7 mouse cellular contexts compared by ENCODE assay signal in genomic region chr16:25016261-25016836, GRCm38 (mm10).
DNase-seq lines count a peak whose midpoint lies in the region; ATAC-seq and TF ChIP-seq lines count a peak whose summit lies in the region.

No protein-coding gene starts in this region.

- H3K4me2 ChIP-seq in hindbrain, postnatal 0 days (ENCODE audit: low read depth, low read length), result no peak overlapping the region
- no peak overlapping the region for H3K4me2 ChIP-seq in heart, embryonic 11.5 days
- H3K4me2 ChIP-seq in intestine, postnatal 0 days (replicated peaks; ENCODE audit: low read depth), result no peak overlapping the region

- no peaks in the 10 kb centered on the region for H3K9me3 ChIP-seq in hindbrain, postnatal 0 days (ENCODE audit: low read length)
- no peaks in the 10 kb centered on the region for H3K9me3 ChIP-seq in heart, embryonic 11.5 days (replicated peaks; ENCODE audit: control insufficient read depth, low read length)
- no peaks in the 10 kb centered on the region for H3K9me3 ChIP-seq in intestine, postnatal 0 days (ENCODE audit: control insufficient read depth)

- H3K79me2 ChIP-seq in macrophage (ENCODE audit: inconsistent target), result no peaks in the 10 kb centered on the region

- H3K36me3 ChIP-seq in hindbrain, postnatal 0 days (ENCODE audit: insufficient read depth, low read length), result no peaks in the 10 kb centered on the region
- no peaks in the 10 kb centered on the region for H3K36me3 ChIP-seq in macrophage (ENCODE audit: inconsistent target)
- H3K36me3 ChIP-seq in heart, embryonic 11.5 days (ENCODE audit: control insufficient read depth, insufficient read depth, low read length), result no peaks in the 10 kb centered on the region
- H3K36me3 ChIP-seq in intestine, postnatal 0 days (ENCODE audit: control insufficient read depth, insufficient read depth), result no peaks in the 10 kb centered on the region

- no peak overlapping the region for H3K4me3 ChIP-seq in cerebellum, adult 2 months (replicated peaks; ENCODE audit: insufficient read depth, low read depth, low read length)
- no peak overlapping the region for H3K4me3 ChIP-seq in hindbrain, postnatal 0 days (ENCODE audit: low read length)
- no peak overlapping the region for H3K4me3 ChIP-seq in macrophage (ENCODE audit: inconsistent target)
- H3K4me3 ChIP-seq in heart, embryonic 11.5 days (ENCODE audit: low read depth, low read length), result no peak overlapping the region
- no peak overlapping the region for H3K4me3 ChIP-seq in intestine, postnatal 0 days (ENCODE audit: low read depth, low read length)

- H3K27ac ChIP-seq in cerebellum, adult 2 months (ENCODE audit: insufficient read depth, low read length), result no peak overlapping the region
- H3K27ac ChIP-seq in hindbrain, postnatal 0 days, result peak overlapping the region; percentile 12; the same call in 1 of the 2 replicates
- peak overlapping the region; percentile 48 for H3K27ac ChIP-seq in macrophage
- no peak overlapping the region for H3K27ac ChIP-seq in heart, embryonic 11.5 days (ENCODE audit: low read depth, low read length)
- no peak overlapping the region for H3K27ac ChIP-seq in intestine, postnatal 0 days (ENCODE audit: low read depth, low read length)

- no peaks in the 10 kb centered on the region for H3K27me3 ChIP-seq in cerebellum, adult 2 months (ENCODE audit: control insufficient read depth, insufficient read depth, low read length)
- H3K27me3 ChIP-seq in hindbrain, postnatal 0 days (ENCODE audit: insufficient read depth, low read length), result no peaks in the 10 kb centered on the region
- H3K27me3 ChIP-seq in heart, embryonic 11.5 days (ENCODE audit: control insufficient read depth, insufficient read depth, low read length), result no peaks in the 10 kb centered on the region
- H3K27me3 ChIP-seq in intestine, postnatal 0 days (replicated peaks; ENCODE audit: control insufficient read depth, insufficient read depth, low read length), result no peaks in the 10 kb centered on the region

- WGBS in cerebellum, adult 2 months, result 31% methylated on average over 4 of the region's 4 CpGs
- 23% methylated on average over 4 of the region's 4 CpGs for WGBS in hindbrain, postnatal 0 days
- WGBS in macrophage (ENCODE audit: missing documents), result 97% methylated on average over 4 of the region's 4 CpGs
- WGBS in heart, embryonic 11.5 days (ENCODE audit: insufficient replicate concordance), result 66% methylated on average over 4 of the region's 4 CpGs
- 80% methylated on average over 4 of the region's 4 CpGs for WGBS in intestine, postnatal 0 days

- TF ChIP-seq CTCF in cerebellum, adult 2 months (IDR thresholded peaks at IDR 0.05; ENCODE audit: borderline replicate concordance, insufficient read depth, low read depth, low read length), result no peak
- no peak; the same call in 1 of the 2 replicates for TF ChIP-seq CTCF in hindbrain, postnatal 0 days (IDR thresholded peaks at IDR 0.05; ENCODE audit: low read depth)
- no peak for TF ChIP-seq CTCF in intestine, postnatal 0 days (IDR thresholded peaks at IDR 0.05; ENCODE audit: low read depth)

- no peak overlapping the region for H3K9ac ChIP-seq in hindbrain, postnatal 0 days (replicated peaks; ENCODE audit: low read length)
- H3K9ac ChIP-seq in heart, embryonic 11.5 days (ENCODE audit: low read depth, low read length), result no peak overlapping the region
- H3K9ac ChIP-seq in intestine, postnatal 0 days (ENCODE audit: low read depth, low read length), result no peak overlapping the region

- H3K4me1 ChIP-seq in cerebellum, adult 2 months (ENCODE audit: control insufficient read depth, insufficient read depth, low read length), result peaks cover 5% of the 10 kb centered on the region; the same call in 1 of the 2 replicates
- H3K4me1 ChIP-seq in hindbrain, postnatal 0 days (ENCODE audit: insufficient read depth, low read length), result no peaks in the 10 kb centered on the region
- H3K4me1 ChIP-seq in heart, embryonic 11.5 days (ENCODE audit: control insufficient read depth, insufficient read depth, low read length), result peaks cover 5% of the 10 kb centered on the region; the same call in 1 of the 2 replicates
- no peaks in the 10 kb centered on the region for H3K4me1 ChIP-seq in intestine, postnatal 0 days (replicated peaks; ENCODE audit: control insufficient read depth, insufficient read depth, low read length)

- TF ChIP-seq POLR2A in cerebellum, adult 2 months (IDR thresholded peaks at IDR 0.05; ENCODE audit: borderline replicate concordance, insufficient read depth, low read length), result no peak

- peak; percentile 95 for ATAC-seq in hindbrain, postnatal 0 days
- ATAC-seq in heart, embryonic 11.5 days (replicated peaks; ENCODE audit: insufficient number of reproducible peaks, low FRiP score, low TSS enrichment), result no peak
- no peak for ATAC-seq in intestine, postnatal 0 days

- peak; percentile 33 for DNase-seq in adrenal gland, postnatal 14 days
- DNase-seq in cerebellum, adult 2 months, result peak; percentile 36 to 64
- DNase-seq in hindbrain, postnatal 0 days (ENCODE audit: low spot score), result peak; percentile 95
- no peak for DNase-seq in thymus, postnatal 0 days (ENCODE audit: low spot score)

Comparison
In these comparisons a context has a peak if more than half of its experiments do, and no peak if none do; other contexts are left out.
1. H3K27ac ChIP-seq: peak in hindbrain, postnatal 0 days (single experiment) and macrophage (single experiment); none in cerebellum, adult 2 months (single experiment), heart, embryonic 11.5 days (single experiment) and intestine, postnatal 0 days (single experiment).